Mouse (Mus musculus) urinary bladder, postnatal 25 days (tissue): ENCODE data around the gene Pcx.
"Not testable (repeated sequence)": the region's sequence is repeated elsewhere in the genome, so short reads cannot be mapped to it uniquely, and the experiment has no call there.

Experiments
- DNase-seq: peaks from one replicate; pipeline ENCODE4 v3.0.0; 2022; ENCODE audit warnings: low spot score

Gene Pcx

GRCm38 (mm10) chr19:4586783-4587182 lies 76.5 kb downstream of the Pcx start:
- DNase-seq, result not testable (repeated sequence)

GRCm38 (mm10) chr19:4587426-4587825 lies 77.2 kb downstream of the Pcx start:
- DNase-seq, result no peak

- no peak for DNase-seq
These were observed 78.2 kb downstream of the Pcx start for GRCm38 (mm10) chr19:4588430-4588829.

GRCm38 (mm10) chr19:4589081-4589480 lies 78.8 kb downstream of the Pcx start:
- DNase-seq, result no peak

GRCm38 (mm10) chr19:4590025-4590424 lies 79.8 kb downstream of the Pcx start:
- no peak for DNase-seq

GRCm38 (mm10) chr19:4593792-4594522 lies 83.7 kb downstream of the Pcx start:
- DNase-seq, result no peak

GRCm38 (mm10) chr19:4596071-4596470 lies 85.8 kb downstream of the Pcx start:
- no peak for DNase-seq

GRCm38 (mm10) chr19:4602459-4602858 lies 92.2 kb downstream of the Pcx start:
- no peak for DNase-seq

- DNase-seq, result peak; percentile 41
These were observed 93.8 kb downstream of the Pcx start for GRCm38 (mm10) chr19:4603801-4604723.

- no peak for DNase-seq
These were observed 95.4 kb downstream of the Pcx start for GRCm38 (mm10) chr19:4605654-4606053.

- no peak for DNase-seq
These were observed 97.1 kb downstream of the Pcx start for GRCm38 (mm10) chr19:4607406-4607805.

- no peak for DNase-seq
These were observed 98.2 kb downstream of the Pcx start for GRCm38 (mm10) chr19:4608511-4608910.

GRCm38 (mm10) chr19:4610109-4610508 lies 99.8 kb downstream of the Pcx start:
- no peak for DNase-seq

- DNase-seq, result no peak
These were observed 102.1 kb downstream of the Pcx start for GRCm38 (mm10) chr19:4612181-4612961.

GRCm38 (mm10) chr19:4613464-4614304 lies 103.4 kb downstream of the Pcx start:
- no peak for DNase-seq

- DNase-seq, result no peak
These were observed 104.3 kb downstream of the Pcx start for GRCm38 (mm10) chr19:4614305-4615150.

GRCm38 (mm10) chr19:4615151-4616093 lies 105.2 kb downstream of the Pcx start, which contains the start of gene Lrfn4:
Gene Lrfn4, minus strand, starts transcription at chr19:4615667.
- DNase-seq, result peak; percentile 70

GRCm38 (mm10) chr19:4616546-4616945 lies 106.3 kb downstream of the Pcx start:
- no peak for DNase-seq

- DNase-seq, result no peak
These were observed 107.9 kb downstream of the Pcx start for GRCm38 (mm10) chr19:4618183-4618582.
